Mouse (Mus musculus): ENCODE measurements around the gene Grn. TPM values are rescaled to one million over a fixed set of nuclear protein-coding genes. Genes with fewer than 3 reads are reported as not detected.
"Not testable (repeated sequence)": the region's sequence is repeated elsewhere in the genome, so short reads cannot be mapped to it uniquely, and the experiment has no call there.

Grn gene
- total RNA-seq, 2 experiments from 2014 or later = 54.0 to 58.5 TPM

GRCm38 (mm10) chr11:102399610-102400072, 30.5 kb upstream of the Grn start:
- intact Hi-C loops (cut with DNase I) = no loop called here
- DNase-seq = no peak

GRCm38 (mm10) chr11:102400513-102401084, 29.5 kb upstream of the Grn start:
- DNase-seq = no peak
- intact Hi-C loops (cut with DNase I) = no loop called here

- DNase-seq = no peak
- intact Hi-C loops (cut with DNase I) = no loop called here
Observed at GRCm38 (mm10) chr11:102401898-102402500, 28.1 kb upstream of the Grn start.

- intact Hi-C loops (cut with DNase I) = no loop called here
- no peak for DNase-seq
Observed at GRCm38 (mm10) chr11:102403657-102404056, 26.5 kb upstream of the Grn start.

GRCm38 (mm10) chr11:102404161-102405010, 25.7 kb upstream of the Grn start:
- DNase-seq = no peak
- intact Hi-C loops (cut with DNase I) = loop anchor here (5.0 kb wide), 1 partner anchor 87 kb away; the partner anchor contains the start of gene Ubtf

- DNase-seq = no peak
- intact Hi-C loops (cut with DNase I) = loop anchor here (5.0 kb wide), 1 partner anchor 88 kb away; the partner anchor contains the start of gene Ubtf
Observed at GRCm38 (mm10) chr11:102405544-102406285, 24.4 kb upstream of the Grn start.

- no peak for DNase-seq
- intact Hi-C loops (cut with DNase I) = loop anchor here (5.0 kb wide), 1 partner anchor 89 kb away; the partner anchor contains the start of gene Ubtf
Observed at GRCm38 (mm10) chr11:102406401-102406800, 23.7 kb upstream of the Grn start.

GRCm38 (mm10) chr11:102406900-102407833, 22.9 kb upstream of the Grn start:
- DNase-seq = peak; percentile 95
- intact Hi-C loops (cut with DNase I) = loop anchor here (5.0 kb wide), 1 partner anchor 90 kb away; the partner anchor contains the start of gene Ubtf

- intact Hi-C loops (cut with DNase I) = loop anchor here (5.0 kb wide), 1 partner anchor 91 kb away; the partner anchor contains the start of gene Ubtf
- DNase-seq = no peak
Observed at GRCm38 (mm10) chr11:102407834-102408215, 22.3 kb upstream of the Grn start, which contains the start of gene Slc25a39. Gene Slc25a39, minus strand, starts transcription at chr11:102407946.

- intact Hi-C loops (cut with DNase I) = loop anchor here (5.0 kb wide), 1 partner anchor 91 kb away; the partner anchor contains the start of gene Ubtf
- DNase-seq = peak; percentile 97
Observed at GRCm38 (mm10) chr11:102408344-102408876, 21.7 kb upstream of the Grn start.

GRCm38 (mm10) chr11:102408888-102409794, 21.0 kb upstream of the Grn start:
- DNase-seq = no peak
- intact Hi-C loops (cut with DNase I) = loop anchor here (5.0 kb wide), 1 partner anchor 92 kb away; the partner anchor contains the start of gene Ubtf

- DNase-seq = no peak
- intact Hi-C loops (cut with DNase I) = loop anchor here (5.0 kb wide), 2 partner anchors 93 to 113 kb away; partner anchors contain the start of genes Atxn7l3 and Ubtf
Observed at GRCm38 (mm10) chr11:102409795-102410330, 20.3 kb upstream of the Grn start.

GRCm38 (mm10) chr11:102410345-102410744, 19.8 kb upstream of the Grn start:
- intact Hi-C loops (cut with DNase I) = loop anchor here (5.0 kb wide), 1 partner anchor 113 kb away; the partner anchor contains the start of gene Atxn7l3
- DNase-seq = not testable (repeated sequence)

- no peak for DNase-seq
- intact Hi-C loops (cut with DNase I) = loop anchor here (5.0 kb wide), 1 partner anchor 114 kb away; the partner anchor contains the start of gene Atxn7l3
Observed at GRCm38 (mm10) chr11:102411061-102411460, 19.1 kb upstream of the Grn start.

GRCm38 (mm10) chr11:102411704-102412103, 18.4 kb upstream of the Grn start:
- DNase-seq = peak; percentile 93
- intact Hi-C loops (cut with DNase I) = loop anchor here (5.0 kb wide), 1 partner anchor 114 kb away; the partner anchor contains the start of gene Atxn7l3

GRCm38 (mm10) chr11:102413059-102413458, 17.1 kb upstream of the Grn start:
- intact Hi-C loops (cut with DNase I) = loop anchor here (5.0 kb wide), 1 partner anchor 116 kb away; the partner anchor contains the start of gene Atxn7l3
- no peak for DNase-seq
